Mouse (Mus musculus): ENCODE results near the gene Tmem255b.

DNA sequence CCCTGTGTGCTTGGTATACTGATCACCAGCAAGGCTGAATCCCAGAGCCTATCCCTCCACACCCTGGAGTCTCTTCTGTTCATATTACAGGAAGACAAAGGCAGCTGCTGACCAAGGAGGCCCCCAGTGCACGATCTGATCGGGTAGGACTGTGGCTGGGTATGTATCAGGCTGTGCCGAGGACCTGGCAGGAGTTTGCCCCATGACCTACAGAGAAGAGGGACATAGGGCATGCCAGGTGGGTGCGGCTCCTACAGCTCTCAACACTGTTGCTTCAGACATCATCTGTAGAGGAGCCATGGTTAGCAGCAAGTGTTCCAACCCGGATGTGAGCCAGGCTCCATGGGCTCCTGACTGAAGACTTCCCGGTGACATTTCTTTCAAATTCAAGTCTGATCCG is 41.1 kb upstream of the Tmem255b start:
- no peak for TF ChIP-seq CTCF (IDR thresholded peaks at IDR 0.05; ENCODE audit: extremely low read depth, insufficient read depth, insufficient read length, insufficient replicate concordance)
- no peak for TF ChIP-seq POLR2A (IDR thresholded peaks at IDR 0.05; ENCODE audit: low read depth, low read length)

Measured in spleen, adult 2 months (tissue).